Mouse (Mus musculus): ENCODE data around the gene Cfap97d2. TPM values are rescaled to one million over a fixed set of nuclear protein-coding genes. Genes with fewer than 3 reads are reported as not detected.

Gene Cfap97d2
- polyA plus RNA-seq, 1 experiment from 2014 or later, result not detected

DNA sequence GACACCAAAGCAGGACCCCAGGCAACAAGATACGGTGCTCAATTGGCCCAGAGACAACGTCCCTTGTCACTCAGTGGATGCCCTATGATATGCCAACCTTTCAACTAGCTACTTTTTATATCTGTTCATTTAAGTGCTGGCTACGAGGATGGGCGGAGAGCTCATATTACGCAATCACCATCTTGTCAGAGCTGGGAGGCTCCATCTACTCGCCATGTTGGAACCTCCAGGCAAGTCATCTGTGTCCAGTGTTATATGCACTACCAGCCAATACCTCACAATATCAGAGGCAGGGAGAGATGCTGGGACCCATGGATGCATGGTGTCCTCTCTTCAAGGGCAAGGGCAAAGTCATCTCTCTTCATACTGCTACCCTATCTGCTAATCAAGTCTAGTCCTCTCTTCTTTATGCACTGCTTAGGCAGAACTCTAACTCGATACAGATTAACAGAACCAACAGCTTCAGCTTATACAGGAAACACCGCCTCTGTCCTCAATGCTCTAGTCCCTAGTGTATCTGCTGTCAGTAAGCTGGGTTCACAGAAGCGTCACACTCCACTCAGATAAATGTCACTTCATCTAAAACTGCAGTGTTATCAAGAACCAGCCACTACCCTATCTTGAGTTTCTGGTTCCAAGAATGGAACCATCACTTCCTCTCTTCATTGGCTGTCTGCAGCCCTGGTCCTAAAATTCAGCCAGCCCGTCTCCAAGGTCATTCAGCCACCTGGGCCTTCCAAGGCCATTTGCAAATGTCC is 34.3 kb upstream of the Cfap97d2 start:
- Histone ChIP-seq H3K9me3 (ENCODE audit: control insufficient read depth, low read length) (no peaks in the 10 kb centered on the region), H3K27ac (replicated peaks; ENCODE audit: low read depth, low read length) (no peak overlapping the region), H3K9ac (ENCODE audit: low read length) (no peak overlapping the region), H3K27me3 (ENCODE audit: control insufficient read depth, insufficient read depth, low read length) (no peaks in the 10 kb centered on the region), H3K36me3 (ENCODE audit: control insufficient read depth, insufficient read depth, low read length) (no peaks in the 10 kb centered on the region), H3K4me3 (ENCODE audit: low read depth, low read length) (no peak overlapping the region), H3K4me1 (ENCODE audit: control insufficient read depth, insufficient read depth, low read length) (0 out of 2 replicates have a peak, but pooled peaks cover 10% of the 10 kb centered on the region), H3K4me2 (ENCODE audit: low read depth, severe bottlenecking) (no peak overlapping the region)
- 90% methylated on average over 10 of the region's 10 CpGs for WGBS
- ATAC-seq (ENCODE audit: insufficient number of reproducible peaks, low FRiP score, low TSS enrichment, low read depth) (no peak), DNase-seq (ENCODE audit: low spot score) (no peak)

DNA sequence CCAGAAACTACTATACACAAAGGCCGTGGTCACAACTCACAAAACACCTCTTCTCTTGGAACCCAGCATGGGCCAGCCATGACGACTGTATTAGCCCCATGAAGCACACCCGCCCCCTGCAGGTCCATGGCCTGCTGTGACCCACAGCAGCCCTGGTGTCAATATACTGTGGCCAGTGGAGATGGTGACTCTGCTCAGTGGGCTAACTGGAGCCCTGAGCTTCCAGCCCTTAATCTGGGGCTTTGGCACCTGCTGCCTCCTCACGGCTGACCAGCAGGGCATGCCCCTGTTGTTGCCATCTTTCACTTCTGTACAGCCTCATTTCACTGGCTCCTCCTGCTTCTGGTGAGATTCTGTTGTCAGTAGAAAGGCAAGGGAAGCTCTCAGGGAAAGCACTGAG is 32.5 kb upstream of the Cfap97d2 start:
- H3K27ac ChIP-seq (replicated peaks; ENCODE audit: low read depth, low read length), result no peak overlapping the region
- H3K4me1 ChIP-seq (ENCODE audit: control insufficient read depth, insufficient read depth, low read length), result 0 out of 2 replicates have a peak, but pooled peaks cover 10% of the 10 kb centered on the region
- H3K27me3 ChIP-seq (ENCODE audit: control insufficient read depth, insufficient read depth, low read length), result no peaks in the 10 kb centered on the region
- WGBS, result 80% methylated on average over 4 of the region's 4 CpGs
- no peak overlapping the region for H3K4me3 ChIP-seq (ENCODE audit: low read depth, low read length)
- H3K4me2 ChIP-seq (ENCODE audit: low read depth, severe bottlenecking), result no peak overlapping the region
- no peak for DNase-seq (ENCODE audit: low spot score)
- no peak overlapping the region for H3K9ac ChIP-seq (ENCODE audit: low read length)
- H3K9me3 ChIP-seq (ENCODE audit: control insufficient read depth, low read length), result no peaks in the 10 kb centered on the region
- no peaks in the 10 kb centered on the region for H3K36me3 ChIP-seq (ENCODE audit: control insufficient read depth, insufficient read depth, low read length)
- ATAC-seq (ENCODE audit: insufficient number of reproducible peaks, low FRiP score, low TSS enrichment, low read depth), result no peak

DNA sequence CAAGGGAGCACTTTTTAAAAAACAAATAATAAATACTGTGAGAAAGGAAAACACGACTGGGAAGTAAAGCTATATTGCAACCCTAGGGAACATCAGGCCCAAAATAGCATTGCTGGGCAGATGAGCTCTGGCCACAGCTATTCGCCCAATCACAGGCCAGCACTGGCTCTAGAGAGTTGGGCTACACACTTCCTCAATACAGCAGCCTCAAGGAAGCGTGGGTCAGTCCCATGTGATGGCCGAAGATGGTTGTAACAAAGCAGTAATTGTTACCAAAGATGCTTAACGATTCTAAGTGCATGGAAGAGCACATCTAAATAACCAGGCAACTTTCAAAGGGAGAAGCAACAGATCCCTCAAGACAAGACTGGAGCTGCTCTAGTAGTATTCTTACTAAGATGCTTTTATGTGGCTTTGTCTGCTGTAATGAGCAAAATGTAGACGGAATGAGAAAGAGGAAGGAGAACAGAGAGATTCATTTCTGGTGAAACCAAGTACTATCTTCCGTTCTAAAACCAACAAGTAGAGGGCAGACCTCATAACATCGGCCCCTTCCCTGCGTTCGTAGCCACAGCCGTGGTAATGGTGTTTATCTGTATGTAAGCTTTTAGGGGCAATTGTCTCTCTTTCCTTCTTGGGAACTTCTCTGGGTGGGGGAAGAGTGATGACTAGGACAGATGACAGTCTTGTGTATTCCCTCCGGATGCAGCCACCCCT is 31.2 kb upstream of the Cfap97d2 start:
- DNase-seq (ENCODE audit: low spot score) (no peak), ATAC-seq (ENCODE audit: insufficient number of reproducible peaks, low FRiP score, low TSS enrichment, low read depth) (no peak)
- Histone ChIP-seq H3K27me3 (ENCODE audit: control insufficient read depth, insufficient read depth, low read length) (no peaks in the 10 kb centered on the region), H3K36me3 (ENCODE audit: control insufficient read depth, insufficient read depth, low read length) (no peaks in the 10 kb centered on the region), H3K4me2 (ENCODE audit: low read depth, severe bottlenecking) (no peak overlapping the region), H3K4me3 (ENCODE audit: low read depth, low read length) (no peak overlapping the region), H3K9me3 (ENCODE audit: control insufficient read depth, low read length) (no peaks in the 10 kb centered on the region), H3K27ac (replicated peaks; ENCODE audit: low read depth, low read length) (no peak overlapping the region), H3K9ac (ENCODE audit: low read length) (no peak overlapping the region), H3K4me1 (ENCODE audit: control insufficient read depth, insufficient read depth, low read length) (0 out of 2 replicates have a peak, but pooled peaks cover 7% of the 10 kb centered on the region)
- 62% methylated on average over 12 of the region's 12 CpGs for WGBS

DNA sequence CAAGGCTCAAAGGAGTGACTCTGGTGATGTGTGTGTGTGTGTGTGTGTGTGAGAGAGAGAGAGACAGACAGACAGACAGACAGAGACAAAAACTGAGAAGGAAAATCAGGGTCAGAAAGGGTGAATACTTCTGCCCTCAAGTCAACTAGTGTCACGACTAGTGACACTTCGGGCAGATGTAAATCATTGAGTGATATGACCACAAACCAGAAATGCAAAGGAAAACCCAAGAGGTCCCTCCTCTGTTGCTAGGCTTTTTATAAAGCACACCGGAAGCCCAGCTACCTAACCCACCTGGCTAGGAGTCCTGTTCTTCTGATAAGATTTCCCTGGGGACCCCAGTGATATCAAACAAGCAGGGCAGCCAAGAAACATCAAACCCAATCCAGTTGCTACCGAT is 30.6 kb upstream of the Cfap97d2 start:
- 0 out of 2 replicates have a peak, but pooled peaks cover 4% of the 10 kb centered on the region for H3K4me1 ChIP-seq (ENCODE audit: control insufficient read depth, insufficient read depth, low read length)
- H3K4me2 ChIP-seq (ENCODE audit: low read depth, severe bottlenecking), result no peak overlapping the region
- no peak overlapping the region for H3K4me3 ChIP-seq (ENCODE audit: low read depth, low read length)
- no peaks in the 10 kb centered on the region for H3K27me3 ChIP-seq (ENCODE audit: control insufficient read depth, insufficient read depth, low read length)
- 83% methylated on average over 4 of the region's 4 CpGs for WGBS
- H3K9me3 ChIP-seq (ENCODE audit: control insufficient read depth, low read length), result no peaks in the 10 kb centered on the region
- H3K9ac ChIP-seq (ENCODE audit: low read length), result no peak overlapping the region
- DNase-seq (ENCODE audit: low spot score) (no peak), ATAC-seq (ENCODE audit: insufficient number of reproducible peaks, low FRiP score, low TSS enrichment, low read depth) (no peak)
- H3K36me3 ChIP-seq (ENCODE audit: control insufficient read depth, insufficient read depth, low read length), result no peaks in the 10 kb centered on the region
- no peak overlapping the region for H3K27ac ChIP-seq (replicated peaks; ENCODE audit: low read depth, low read length)

DNA sequence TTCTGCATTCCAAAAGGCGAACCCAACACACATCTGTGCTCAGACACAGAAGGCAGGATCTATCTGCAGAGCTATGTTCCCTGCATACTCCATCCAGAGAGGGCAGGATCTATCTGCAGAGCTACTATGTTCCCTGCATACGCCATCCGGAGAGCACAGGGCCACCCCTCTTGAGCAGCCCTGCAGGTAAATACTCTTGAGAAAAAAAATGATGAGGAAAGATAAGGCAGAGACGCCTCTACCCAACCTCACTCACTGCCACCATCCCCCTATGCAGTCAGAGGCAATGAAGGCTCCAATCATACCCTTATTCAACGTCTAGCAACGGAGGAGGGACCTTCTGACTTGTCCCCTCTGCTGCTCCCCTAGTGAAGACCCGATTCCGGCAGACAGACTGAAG is 30.2 kb upstream of the Cfap97d2 start:
- Histone ChIP-seq H3K4me1 (ENCODE audit: control insufficient read depth, insufficient read depth, low read length) (0 out of 2 replicates have a peak, but pooled peaks cover 4% of the 10 kb centered on the region), H3K4me3 (ENCODE audit: low read depth, low read length) (no peak overlapping the region), H3K4me2 (ENCODE audit: low read depth, severe bottlenecking) (no peak overlapping the region; the same call in 1 of the 2 replicates), H3K36me3 (ENCODE audit: control insufficient read depth, insufficient read depth, low read length) (no peaks in the 10 kb centered on the region), H3K9me3 (ENCODE audit: control insufficient read depth, low read length) (no peaks in the 10 kb centered on the region), H3K27me3 (ENCODE audit: control insufficient read depth, insufficient read depth, low read length) (no peaks in the 10 kb centered on the region), H3K27ac (replicated peaks; ENCODE audit: low read depth, low read length) (no peak overlapping the region), H3K9ac (ENCODE audit: low read length) (no peak overlapping the region)
- WGBS, result 48% methylated on average over 8 of the region's 8 CpGs
- ATAC-seq (ENCODE audit: insufficient number of reproducible peaks, low FRiP score, low TSS enrichment, low read depth) (no peak), DNase-seq (ENCODE audit: low spot score) (no peak)

DNA sequence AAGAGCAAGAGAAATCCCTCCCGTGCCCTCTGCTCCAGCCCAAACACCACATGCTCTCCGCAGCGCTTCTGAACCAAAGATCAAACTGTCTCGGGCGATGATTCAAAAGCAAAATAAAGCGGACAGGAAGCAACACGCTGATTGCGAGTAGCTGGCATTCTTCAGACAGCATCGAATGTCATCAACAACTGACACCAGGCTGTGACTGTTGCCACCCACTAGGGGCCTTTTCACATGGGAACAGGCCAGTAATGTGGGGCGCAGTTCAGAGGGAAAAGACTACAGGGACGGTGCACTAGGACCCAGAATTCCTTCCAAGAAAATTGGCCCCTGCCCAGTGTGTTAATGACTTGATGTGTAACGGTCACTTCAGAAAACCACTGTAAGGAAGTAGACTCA is 29.4 kb upstream of the Cfap97d2 start:
- H3K4me2 ChIP-seq (ENCODE audit: low read depth, severe bottlenecking), result peak overlapping the region; percentile 85
- 2% methylated on average over 12 of the region's 12 CpGs for WGBS
- no peak overlapping the region for H3K27ac ChIP-seq (replicated peaks; ENCODE audit: low read depth, low read length)
- H3K9ac ChIP-seq (ENCODE audit: low read length), result peak overlapping the region; percentile 61
- H3K27me3 ChIP-seq (ENCODE audit: control insufficient read depth, insufficient read depth, low read length), result no peaks in the 10 kb centered on the region
- DNase-seq (ENCODE audit: low spot score) (peak; percentile 46), ATAC-seq (ENCODE audit: insufficient number of reproducible peaks, low FRiP score, low TSS enrichment, low read depth) (no peak)
- no peaks in the 10 kb centered on the region for H3K36me3 ChIP-seq (ENCODE audit: control insufficient read depth, insufficient read depth, low read length)
- H3K4me3 ChIP-seq (ENCODE audit: low read depth, low read length), result peak overlapping the region; percentile 70
- no peaks in the 10 kb centered on the region for H3K9me3 ChIP-seq (ENCODE audit: control insufficient read depth, low read length)
- 0 out of 2 replicates have a peak, but pooled peaks cover 4% of the 10 kb centered on the region for H3K4me1 ChIP-seq (ENCODE audit: control insufficient read depth, insufficient read depth, low read length)

DNA sequence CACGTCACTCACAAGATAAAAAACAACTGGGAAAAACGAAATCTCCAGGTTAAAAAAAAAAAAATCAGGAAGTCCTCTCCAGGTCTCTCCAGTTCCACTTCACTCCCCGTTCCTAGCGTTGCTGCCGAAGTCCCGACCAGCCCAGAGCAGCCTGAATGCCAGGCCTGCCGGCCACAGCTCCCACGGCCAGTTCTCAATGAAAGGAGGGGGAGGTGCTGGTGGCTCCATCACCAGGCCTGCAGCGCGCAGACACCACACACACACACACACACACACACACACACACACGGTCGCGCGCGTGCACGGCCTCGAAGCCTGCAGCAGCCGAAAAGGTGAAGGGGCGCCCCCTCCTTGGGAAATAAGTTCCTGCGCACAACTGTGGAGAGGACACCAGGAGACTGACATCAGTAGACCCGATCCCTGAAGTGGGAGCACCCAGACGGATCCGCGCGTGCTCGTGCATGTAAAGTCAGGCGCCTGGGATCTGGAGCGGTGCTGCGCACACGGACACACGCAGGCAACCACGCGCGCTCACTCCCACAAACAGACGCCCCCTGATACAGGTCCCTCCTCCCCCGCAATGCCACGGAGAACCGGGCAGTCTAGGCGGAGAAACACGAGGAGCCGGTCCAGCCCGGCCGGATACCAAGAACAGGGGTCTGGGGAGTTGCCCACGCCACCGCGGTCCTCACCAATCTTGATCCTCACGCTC is 28.8 kb upstream of the Cfap97d2 start:
- peak overlapping the region; percentile 85 for H3K4me2 ChIP-seq (ENCODE audit: low read depth, severe bottlenecking)
- H3K9ac ChIP-seq (ENCODE audit: low read length), result peak overlapping the region; percentile 61
- peak; percentile 55 for ATAC-seq (ENCODE audit: insufficient number of reproducible peaks, low FRiP score, low TSS enrichment, low read depth)
- H3K4me3 ChIP-seq (ENCODE audit: low read depth, low read length), result peak overlapping the region; percentile 70
- 0 out of 2 replicates have a peak overlapping the region, but pooled peaks have one; percentile 26 for H3K27ac ChIP-seq (replicated peaks; ENCODE audit: low read depth, low read length)
- no peaks in the 10 kb centered on the region for H3K9me3 ChIP-seq (ENCODE audit: control insufficient read depth, low read length)
- under 1% methylated on average over 47 of the region's 47 CpGs for WGBS
- H3K36me3 ChIP-seq (ENCODE audit: control insufficient read depth, insufficient read depth, low read length), result no peaks in the 10 kb centered on the region
- no peaks in the 10 kb centered on the region for H3K27me3 ChIP-seq (ENCODE audit: control insufficient read depth, insufficient read depth, low read length)
- DNase-seq (ENCODE audit: low spot score), result peak; percentile 71
- 0 out of 2 replicates have a peak, but pooled peaks cover 4% of the 10 kb centered on the region for H3K4me1 ChIP-seq (ENCODE audit: control insufficient read depth, insufficient read depth, low read length)

DNA sequence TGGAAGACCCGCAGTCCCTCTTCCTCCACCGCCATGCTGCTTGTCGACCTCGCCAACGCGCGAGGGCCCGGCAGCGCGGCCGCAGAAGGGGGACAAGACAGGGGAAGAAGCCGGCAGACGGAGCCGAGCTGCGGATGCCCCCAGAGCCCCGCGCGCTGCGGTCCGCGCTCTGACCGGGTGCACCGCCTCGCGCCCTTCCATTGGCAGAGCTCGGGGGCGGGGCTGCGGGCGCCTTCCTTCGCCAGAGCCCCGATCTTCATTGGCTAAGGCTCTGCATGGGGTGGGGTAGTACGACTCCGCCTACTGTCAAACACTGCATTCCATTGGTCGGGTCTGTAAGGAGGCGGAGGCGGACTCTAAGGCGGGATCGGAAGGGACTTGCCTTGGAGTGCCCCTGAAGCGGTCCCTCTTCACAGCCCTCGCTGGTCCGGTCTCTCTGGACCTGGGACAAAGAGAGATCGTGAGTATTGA is 28.2 kb upstream of the Cfap97d2 start, which contains the start of gene Rasa3:
TSS of gene Rasa3 (minus strand) at position 191 of the 471 bp plus-strand sequence.
- Histone ChIP-seq H3K9ac (ENCODE audit: low read length) (peak within 1 kb of the TSS; percentile 61), H3K27me3 (ENCODE audit: control insufficient read depth, insufficient read depth, low read length) (no peaks in the 10 kb centered on the region), H3K4me2 (ENCODE audit: low read depth, severe bottlenecking) (peak within 1 kb of the TSS; percentile 85), H3K27ac (replicated peaks; ENCODE audit: low read depth, low read length) (0 out of 2 replicates have a peak within 1 kb of the TSS, but pooled peaks have one; percentile 26), H3K4me1 (ENCODE audit: control insufficient read depth, insufficient read depth, low read length) (0 out of 2 replicates have a peak, but pooled peaks cover 4% of the 10 kb centered on the region), H3K9me3 (ENCODE audit: control insufficient read depth, low read length) (no peaks in the 10 kb centered on the region), H3K36me3 (ENCODE audit: control insufficient read depth, insufficient read depth, low read length) (no peaks in the 10 kb centered on the region), H3K4me3 (ENCODE audit: low read depth, low read length) (peak within 1 kb of the TSS; percentile 70)
- peak; percentile 99 for ATAC-seq (ENCODE audit: insufficient number of reproducible peaks, low FRiP score, low TSS enrichment, low read depth)
- peak; percentile 92 for DNase-seq (ENCODE audit: low spot score)
- under 1% methylated on average over 40 of the region's 42 CpGs for WGBS

All from limb, embryonic 11.5 days (tissue).